Mouse (Mus musculus) ovary, adult 18-20 months (tissue): ENCODE measurements at regions not wholly inside any gene's neighbourhood (a gene's known extent, or its start where the extent isn't known, plus 50 kb on each side); places are given as distances from the start of the nearest gene placed in this dataset.

Source experiments
- DNase-seq: peaks from one replicate; pipeline ENCODE4 v3.0.0; 2022; ENCODE audit warnings: low spot score, mixed read lengths

DNA sequence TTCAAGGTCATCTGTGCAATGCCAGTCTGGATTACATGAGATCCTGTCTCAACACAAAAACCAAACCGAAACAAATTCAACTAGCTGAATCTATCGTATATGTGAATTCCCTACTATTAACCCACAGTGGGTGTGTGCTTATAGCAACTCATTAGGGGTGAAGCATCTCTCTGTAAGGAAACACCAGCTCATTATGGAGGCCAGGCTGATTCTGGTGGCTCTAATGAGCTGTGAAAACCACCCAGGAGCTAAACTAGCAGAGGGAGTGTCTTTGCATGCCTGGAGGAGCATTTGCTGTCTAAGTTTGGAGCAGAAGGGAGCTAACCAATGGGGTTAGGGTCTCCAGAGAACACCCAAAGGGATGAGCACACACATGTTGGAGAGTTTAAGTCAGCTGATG is 54.1 kb upstream of the Adamts2 start:
- DNase-seq, result no peak

DNA sequence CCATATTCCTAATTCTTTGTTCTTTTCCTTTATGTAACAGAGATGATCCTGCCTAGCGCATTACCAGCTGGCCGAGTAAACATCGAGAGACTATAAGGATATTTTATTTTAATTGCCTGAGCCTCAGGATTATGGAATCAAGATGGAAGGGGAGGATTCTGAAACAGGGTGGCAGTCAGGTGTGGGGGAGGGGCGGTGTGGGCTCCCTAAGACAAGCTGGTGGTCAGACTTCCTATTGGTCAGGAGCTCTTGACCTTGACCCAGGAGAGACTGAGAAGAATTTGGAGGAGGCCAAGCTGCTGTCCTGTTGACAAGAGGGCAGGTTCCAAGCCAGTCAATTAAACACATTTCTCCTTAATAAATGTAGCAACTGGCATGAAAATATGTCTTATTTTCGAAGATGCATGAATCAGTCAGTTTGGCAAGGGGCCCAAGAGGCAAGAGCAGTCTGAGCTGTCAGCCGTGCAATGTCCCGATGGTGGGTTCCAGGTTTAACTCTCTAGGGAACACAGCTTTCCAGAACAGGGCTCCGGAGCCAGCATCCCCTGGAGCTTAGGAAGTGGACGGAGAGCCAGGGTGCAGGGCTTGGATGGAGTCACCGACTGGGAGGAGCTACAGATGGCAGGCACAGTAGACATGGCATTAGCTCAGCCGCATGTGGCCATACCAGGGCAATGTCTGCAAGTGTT is 55.3 kb upstream of the Adamts2 start:
- DNase-seq, result no peak

DNA sequence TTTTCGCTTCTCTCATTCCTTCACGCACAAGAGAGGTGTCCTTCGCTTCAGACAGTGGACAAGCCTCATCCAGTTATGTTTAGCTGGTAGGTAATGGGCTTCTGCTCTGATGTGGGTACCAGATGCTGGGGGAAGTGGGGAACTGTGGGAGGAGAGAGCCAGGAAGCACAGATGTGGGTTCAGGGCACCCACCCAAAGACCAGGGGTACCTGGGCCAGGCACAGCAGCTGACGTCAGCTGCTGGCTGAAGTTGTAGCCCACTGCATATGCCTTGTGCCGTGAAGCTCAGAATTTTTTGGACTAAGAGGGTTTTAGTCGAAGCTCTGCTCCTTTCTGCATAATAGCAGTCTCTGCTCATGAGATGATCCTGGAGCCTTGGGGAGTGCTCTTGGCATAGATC is 56.5 kb upstream of the Adamts2 start:
- DNase-seq, result no peak

DNA sequence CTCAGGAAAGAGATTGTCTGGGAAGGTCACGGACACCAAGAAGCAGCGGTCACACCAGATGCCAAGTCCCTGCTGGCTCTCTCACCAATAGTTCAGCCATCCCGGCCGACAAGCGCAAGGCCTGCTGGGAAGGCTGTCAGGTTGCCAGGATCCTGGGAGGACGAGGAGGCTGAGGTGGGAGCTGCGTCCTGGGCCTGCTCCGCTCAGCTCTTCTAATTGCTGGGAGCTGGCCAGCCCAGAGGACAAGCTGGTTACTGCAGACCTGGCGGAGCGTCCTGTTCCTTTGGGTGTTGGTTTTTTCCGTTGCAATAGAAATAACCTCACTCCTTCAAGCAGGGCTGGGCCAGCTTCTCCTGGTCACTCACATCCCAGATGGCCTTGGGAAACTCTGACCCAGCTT is 61.7 kb upstream of the Adamts2 start:
- DNase-seq, result peak; percentile 29

DNA sequence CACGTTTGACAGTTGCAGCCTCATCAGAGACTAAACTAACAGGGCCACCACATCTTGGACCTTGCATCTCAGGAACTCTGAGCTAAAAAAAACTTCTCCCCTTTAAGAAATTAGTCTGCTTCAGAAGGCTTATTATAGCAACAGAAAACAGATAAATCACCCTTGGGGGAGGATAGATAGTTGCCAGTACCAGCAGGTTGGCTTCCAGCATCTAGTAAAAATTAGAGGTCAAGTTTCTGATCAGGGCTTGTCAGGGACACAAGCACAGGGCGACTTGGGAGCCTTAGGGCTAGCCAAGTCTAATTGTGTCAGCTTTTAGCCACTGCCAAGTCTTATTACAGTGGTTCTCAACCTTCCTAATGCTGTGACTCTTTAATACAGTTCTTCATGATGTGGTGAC is 67.6 kb upstream of the Adamts2 start:
- no peak for DNase-seq

DNA sequence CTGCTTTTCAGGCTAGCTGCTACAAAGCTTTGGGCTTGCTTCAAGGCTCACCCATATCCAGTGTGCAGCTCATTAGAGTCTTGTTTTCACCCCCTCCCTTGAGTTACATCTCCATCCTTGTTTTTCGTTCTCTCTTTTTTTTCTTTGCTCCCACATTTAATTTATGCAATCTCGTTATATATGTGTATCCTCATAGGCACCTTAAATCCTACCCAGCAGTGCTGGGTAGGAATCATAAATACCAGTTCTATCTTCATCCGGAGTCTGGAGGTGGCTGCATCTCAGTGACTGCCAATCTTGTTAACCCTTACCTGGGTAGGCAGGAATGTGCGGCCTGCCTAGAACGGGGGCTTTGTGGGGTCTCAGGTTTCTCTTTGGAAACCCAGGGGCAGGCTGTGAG is 74.0 kb upstream of the Adamts2 start:
- no peak for DNase-seq

DNA sequence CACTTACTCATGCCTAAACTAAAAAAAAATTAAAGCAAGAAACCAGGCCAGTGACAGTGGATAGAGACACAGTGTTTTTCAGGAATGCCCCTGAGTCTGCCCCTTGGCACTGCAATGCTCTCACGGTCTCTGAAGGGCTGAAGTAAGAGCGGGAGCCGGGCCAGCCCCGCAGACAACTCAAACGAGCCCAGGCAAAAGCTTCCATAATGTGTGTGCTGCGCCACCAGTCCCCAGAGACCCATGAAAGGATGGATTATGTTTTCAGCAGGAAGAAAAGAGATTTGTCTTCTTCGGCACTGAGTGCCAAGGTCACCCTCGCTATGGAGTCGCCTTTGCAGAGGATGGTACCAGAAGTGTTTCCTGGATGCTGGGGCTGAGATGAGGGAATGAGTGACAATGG is 81.7 kb upstream of the Adamts2 start:
- no peak for DNase-seq

DNA sequence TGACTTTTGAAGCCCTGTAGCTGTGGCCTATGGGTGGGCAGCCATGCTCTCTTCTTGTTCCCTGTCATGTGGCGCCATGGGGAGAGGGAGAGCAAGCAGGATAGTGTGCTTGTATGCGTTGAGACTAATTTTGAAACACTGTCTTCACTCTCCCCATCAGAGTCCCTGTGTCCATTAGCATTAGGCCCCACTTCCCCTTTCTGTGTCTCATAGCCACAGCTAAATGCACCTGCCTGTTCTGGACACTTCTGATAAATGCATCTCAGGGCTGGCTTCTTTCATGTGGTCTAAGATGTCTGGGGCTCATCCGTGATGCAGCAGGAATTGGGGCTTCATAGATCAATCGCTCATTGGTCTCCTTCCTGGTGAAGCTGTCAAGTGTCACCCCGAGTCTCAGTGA is 77.0 kb upstream of the Rufy1 start:
- DNase-seq, result no peak

DNA sequence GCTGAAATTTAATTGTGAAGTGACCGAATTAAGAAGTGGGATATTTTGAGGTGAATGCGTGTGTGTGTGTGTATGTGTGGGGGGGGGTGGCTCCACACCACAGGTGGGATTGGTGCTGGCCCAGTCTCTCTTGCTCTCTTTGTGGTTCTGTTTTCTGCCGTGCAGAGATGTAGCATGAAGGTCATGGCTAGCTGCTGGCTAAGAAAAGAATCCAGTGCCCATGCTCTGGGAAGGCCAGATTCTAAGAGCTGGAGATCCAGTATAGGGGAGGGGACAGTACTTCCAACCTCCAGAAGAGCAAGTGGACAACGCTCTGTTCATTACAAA is 76.5 kb upstream of the Rufy1 start:
- no peak for DNase-seq

DNA sequence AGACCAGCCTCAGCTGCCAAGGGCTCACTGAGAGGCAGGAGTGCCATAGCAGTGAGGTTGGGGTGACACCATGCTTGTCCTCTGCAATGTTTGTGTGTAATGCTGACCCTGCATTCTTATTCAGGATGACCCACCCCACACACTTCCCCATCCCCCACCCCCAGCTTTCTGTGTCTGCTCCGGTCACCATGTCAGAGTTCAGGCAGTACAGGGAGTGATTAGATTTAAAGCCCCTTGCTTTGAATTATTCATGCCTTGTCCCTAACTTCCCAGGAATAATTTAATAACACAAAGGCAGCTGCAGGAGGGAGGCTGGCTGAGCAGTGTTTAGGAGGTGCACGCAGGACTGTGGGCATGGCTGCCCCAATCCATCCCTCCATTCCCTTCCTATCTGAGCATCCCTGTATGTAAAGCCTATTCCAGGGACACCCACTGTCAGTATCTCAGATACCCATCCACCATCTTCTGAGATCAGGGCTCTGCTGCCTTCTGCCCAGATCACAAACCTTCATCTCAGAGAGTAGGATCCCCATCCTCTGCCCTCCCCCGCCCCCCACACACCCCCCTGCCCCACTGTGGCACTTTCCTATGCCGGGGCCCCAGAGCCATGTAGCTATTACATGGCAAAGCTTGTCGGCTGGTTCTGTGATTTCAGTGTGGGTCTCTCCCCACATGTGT is 76.0 kb upstream of the Rufy1 start:
- no peak for DNase-seq

DNA sequence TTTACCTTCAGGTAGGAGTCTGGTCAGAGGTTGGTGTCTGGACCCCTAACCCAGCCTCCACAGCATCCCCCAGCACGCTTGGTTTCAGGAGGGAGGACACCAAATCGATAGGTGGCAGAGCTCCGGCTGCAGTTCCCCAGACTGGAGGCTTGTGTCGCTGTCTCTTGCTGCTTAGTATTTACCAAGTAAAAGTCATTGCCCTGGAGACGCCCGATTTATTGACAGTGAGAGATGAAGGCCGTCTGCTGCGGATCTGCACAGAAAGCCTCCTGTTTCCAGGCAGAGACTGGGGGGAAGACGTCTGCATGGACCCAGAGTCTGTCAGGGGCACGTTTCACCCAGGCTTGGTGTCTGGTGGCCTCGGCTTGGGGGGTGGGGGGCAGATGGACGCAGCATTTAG is 70.4 kb upstream of the Rufy1 start:
- DNase-seq, result no peak

DNA sequence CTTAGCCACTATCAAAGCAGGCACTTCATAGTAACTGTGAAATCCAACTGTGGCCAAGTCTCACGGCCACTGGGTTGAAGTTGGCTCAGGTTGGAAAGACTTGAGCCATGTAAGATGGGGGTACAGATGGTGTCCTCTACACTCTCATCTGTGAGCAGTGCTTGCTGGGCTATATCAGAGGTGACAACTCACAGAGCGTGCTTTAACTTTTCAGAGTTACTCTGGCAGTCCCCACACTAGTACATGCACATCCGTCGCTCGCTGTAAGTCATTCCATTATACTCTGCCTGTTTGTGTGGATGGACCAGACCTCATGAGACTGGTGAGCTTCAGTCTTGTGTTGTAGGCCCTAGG is 62.2 kb upstream of the Rufy1 start:
- DNase-seq, result no peak

DNA sequence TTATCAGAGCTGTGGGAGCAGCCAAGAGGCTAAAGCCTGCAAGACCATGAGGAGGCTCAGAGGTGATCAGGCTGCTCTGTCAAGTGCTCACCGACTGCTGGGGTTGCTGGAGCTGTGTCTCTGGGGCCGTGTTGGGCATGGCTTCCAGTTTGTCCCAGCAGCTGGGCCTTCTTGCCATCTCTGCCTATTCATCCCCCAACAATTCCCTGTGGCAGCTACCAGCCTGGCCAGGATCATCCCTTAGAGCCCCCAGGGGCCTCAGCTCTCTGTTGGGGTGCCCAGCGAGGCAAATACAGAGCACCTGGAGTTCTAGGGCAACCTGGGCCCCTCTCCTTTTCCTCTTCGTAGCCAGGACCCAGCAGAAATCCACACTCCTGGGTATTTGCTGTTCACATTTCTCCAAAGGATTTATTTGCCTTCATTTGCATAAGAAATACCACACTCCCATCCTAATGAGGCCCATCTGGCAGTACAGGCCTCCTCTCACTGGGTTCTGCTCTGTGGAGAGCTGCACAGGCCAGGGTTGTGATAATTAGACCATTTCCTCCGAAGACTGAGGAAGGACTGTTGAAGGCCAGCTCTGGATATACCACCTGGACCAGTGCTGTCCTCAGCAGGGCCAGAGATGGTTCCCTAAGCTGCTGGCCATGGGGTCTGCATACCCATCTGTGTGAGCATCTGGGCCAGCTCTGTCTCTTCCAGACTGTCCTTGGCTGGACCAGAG is 61.6 kb upstream of the Rufy1 start:
- DNase-seq, result no peak

DNA sequence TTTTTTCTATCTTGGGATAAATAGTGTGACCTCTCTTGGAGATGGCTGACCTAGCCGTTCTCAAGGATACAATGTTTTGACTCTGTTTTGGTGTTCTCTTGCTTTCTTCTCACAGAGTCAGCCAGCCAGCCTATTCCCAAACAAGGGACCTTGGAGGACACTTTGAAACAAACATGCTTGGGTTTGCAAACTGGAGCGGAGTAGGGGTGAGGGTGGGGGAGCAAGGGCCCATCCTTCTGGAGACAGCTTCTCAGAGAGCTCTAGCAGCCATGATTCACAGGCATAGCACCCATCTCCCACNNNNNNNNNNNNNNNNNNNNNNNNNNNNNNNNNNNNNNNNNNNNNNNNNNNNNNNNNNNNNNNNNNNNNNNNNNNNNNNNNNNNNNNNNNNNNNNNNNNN is 52.9 kb upstream of the Rufy1 start:
- peak; percentile 85 for DNase-seq

DNA sequence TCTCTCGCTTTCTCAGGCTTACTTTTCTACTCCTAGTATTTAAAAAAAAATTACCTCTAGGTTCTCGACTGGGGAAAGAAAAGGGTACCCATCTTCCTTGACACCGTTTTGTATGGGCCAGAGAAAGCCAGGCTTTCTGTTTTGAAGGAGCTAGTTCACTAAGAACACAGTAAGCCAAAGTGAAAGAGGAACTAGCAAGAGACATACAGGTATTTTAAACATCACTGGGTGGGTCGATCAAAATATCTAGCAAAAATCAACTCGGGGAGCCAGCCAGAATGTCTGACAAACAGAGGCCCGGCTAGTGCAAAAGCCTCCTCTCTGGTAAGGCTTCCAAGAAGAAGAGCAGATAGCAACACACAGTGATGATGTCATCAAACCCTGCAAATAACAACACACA is 52.2 kb upstream of the Rufy1 start:
- no peak for DNase-seq

DNA sequence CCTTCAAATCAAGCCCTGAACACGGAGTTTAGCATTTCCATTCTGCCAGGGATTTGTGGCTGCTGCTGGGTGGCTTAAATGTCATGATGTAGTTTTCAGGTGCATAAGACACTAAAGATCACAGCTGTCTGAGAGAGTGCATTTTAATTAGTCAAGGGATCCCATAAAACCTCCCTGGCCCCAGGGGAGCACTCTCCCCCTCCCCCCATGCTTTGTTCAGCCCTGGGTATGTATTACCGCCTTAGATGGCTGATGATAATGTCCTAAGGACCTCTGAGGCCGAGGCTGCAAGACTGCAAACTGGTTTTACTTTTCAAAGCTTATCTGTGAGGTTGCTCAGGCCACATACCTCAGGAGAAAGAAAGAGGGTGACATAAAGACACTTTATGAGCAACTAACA is 51.7 kb upstream of the Rufy1 start:
- DNase-seq, result no peak
